Comparison of ENCODE assay signal across 30 mouse cellular contexts in the genomic region with DNA sequence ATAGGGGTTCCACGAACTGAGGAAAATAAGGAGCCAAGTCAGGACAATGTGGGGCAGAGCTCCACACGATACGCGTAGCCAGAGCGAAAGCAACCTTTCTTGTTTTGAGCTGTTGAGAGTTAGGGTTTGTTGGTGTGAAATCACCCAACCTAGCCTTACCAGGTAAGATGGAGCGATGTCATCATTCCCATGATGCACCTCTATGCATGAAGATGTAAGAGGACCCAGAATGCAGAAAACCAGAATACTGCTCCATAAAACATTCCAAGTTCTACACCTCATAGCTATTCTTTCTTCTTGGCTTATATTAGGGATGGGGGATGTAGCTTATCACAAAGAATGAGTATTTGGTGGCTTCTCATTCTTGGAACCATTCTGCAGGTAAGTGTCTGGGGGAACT. TPM values are rescaled to one million over a fixed set of nuclear protein-coding genes. Genes with fewer than 3 reads are reported as not detected.
"Had no signal": no experiment of that assay in that cellular context is flagged by ENCODE, and none has a peak within 500 bp of the region (broad histone marks: within the 10 kb centered on the region; RNA-seq: fewer than 3 reads in every experiment).

A gene (plus strand): TSS at position 301 of the 400 bp plus-strand sequence.

- H3K9me3 ChIP-seq: heart, embryonic 10.5 days; heart, embryonic 13.5 days; heart, embryonic 15.5 days; hindbrain, embryonic 13.5 days; hindbrain, embryonic 15.5 days; kidney, embryonic 15.5 days; limb, embryonic 12.5 days; liver, embryonic 12.5 days had no signal

- DNase-seq: forebrain, postnatal 0 days; gastrocnemius, postnatal 14 days; gastrocnemius, postnatal 36 days; heart, adult 18-20 months; heart, postnatal 14 days; heart, postnatal 36 days; kidney, adult 11 months; kidney, adult 2 months; kidney, adult 9 months; kidney, postnatal 14 days; kidney, postnatal 36 days; layer of hippocampus, adult 9-11 months; layer of hippocampus, postnatal 36 days; left cerebral cortex, postnatal 4 days had no signal

- ATAC-seq: forebrain, postnatal 0 days; hindbrain, postnatal 0 days; intestine, embryonic 16.5 days; liver, embryonic 12.5 days had no signal

- H3K27me3 ChIP-seq: heart, embryonic 13.5 days; heart, embryonic 15.5 days; hindbrain, embryonic 13.5 days; hindbrain, embryonic 15.5 days; kidney, embryonic 15.5 days; limb, embryonic 12.5 days; liver, embryonic 12.5 days had no signal

- H3K4me1 ChIP-seq: heart, embryonic 10.5 days; heart, embryonic 13.5 days; heart, embryonic 15.5 days; hindbrain, embryonic 15.5 days; kidney, embryonic 15.5 days; limb, embryonic 12.5 days; liver, embryonic 12.5 days had no signal

- H3K4me2 ChIP-seq: heart, embryonic 13.5 days; heart, embryonic 15.5 days; hindbrain, embryonic 13.5 days; hindbrain, embryonic 15.5 days; kidney, embryonic 15.5 days; limb, embryonic 12.5 days; liver, embryonic 12.5 days had no signal

- H3K36me3 ChIP-seq: heart, embryonic 10.5 days; heart, embryonic 13.5 days; heart, embryonic 15.5 days; hindbrain, embryonic 13.5 days; hindbrain, embryonic 15.5 days; kidney, embryonic 15.5 days; limb, embryonic 12.5 days; liver, embryonic 12.5 days had no signal

- H3K27ac ChIP-seq: heart, embryonic 10.5 days; heart, embryonic 13.5 days; heart, embryonic 15.5 days; hindbrain, embryonic 13.5 days; hindbrain, embryonic 15.5 days; hindbrain, postnatal 0 days; kidney, embryonic 15.5 days; kidney, postnatal 0 days; limb, embryonic 12.5 days; liver, embryonic 12.5 days; liver, embryonic 14.5 days had no signal

- H3K9ac ChIP-seq: forebrain, postnatal 0 days; heart, embryonic 13.5 days; heart, embryonic 15.5 days; hindbrain, embryonic 13.5 days; hindbrain, embryonic 15.5 days; kidney, embryonic 15.5 days; limb, embryonic 12.5 days; liver, embryonic 12.5 days; liver, embryonic 14.5 days had no signal

- H3K4me3 ChIP-seq: heart, embryonic 10.5 days; heart, embryonic 13.5 days; heart, embryonic 15.5 days; hindbrain, embryonic 13.5 days; hindbrain, embryonic 15.5 days; kidney, embryonic 15.5 days; limb, embryonic 12.5 days; liver, embryonic 12.5 days had no signal

RNA-seq across cellular contexts. Expression of the gene that starts here (rescaled TPM):
- polyA plus RNA-seq: heart, postnatal 0 days; intestine, embryonic 14.5 days; intestine, embryonic 16.5 days; kidney, adult 2 months; large intestine, adult 2 months; liver, adult 2 months; liver, embryonic 12.5 days; liver, embryonic 14.5 days had no signal
